Mouse (Mus musculus): ENCODE measurements around the gene Itpr3. TPM values are rescaled to one million over a fixed set of nuclear protein-coding genes. Genes with fewer than 3 reads are reported as not detected.

Gene Itpr3
- total RNA-seq, 1 experiment from 2014 or later = 7.4 TPM

DNA sequence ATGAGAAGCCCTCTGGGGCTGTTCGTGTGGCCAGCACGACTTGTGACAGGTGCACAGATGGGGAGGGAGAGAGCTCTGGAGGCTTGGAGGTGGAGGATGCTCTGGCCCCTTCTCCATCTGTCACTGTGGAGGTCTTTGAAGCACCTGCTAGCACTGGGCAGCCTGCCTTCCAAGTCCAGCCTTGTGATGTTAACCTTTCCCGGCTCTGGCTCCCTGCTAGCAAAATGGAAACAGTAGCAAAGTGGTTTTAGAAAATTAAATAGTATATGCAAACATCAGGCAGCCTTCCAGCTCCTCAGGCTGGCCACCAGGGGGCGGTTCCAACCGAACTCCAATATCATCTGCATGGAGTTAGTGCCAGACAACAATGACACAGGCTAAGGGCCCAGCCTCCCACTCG, 14.5 kb downstream of the Itpr3 start:
- peak; percentile 63 for DNase-seq

DNA sequence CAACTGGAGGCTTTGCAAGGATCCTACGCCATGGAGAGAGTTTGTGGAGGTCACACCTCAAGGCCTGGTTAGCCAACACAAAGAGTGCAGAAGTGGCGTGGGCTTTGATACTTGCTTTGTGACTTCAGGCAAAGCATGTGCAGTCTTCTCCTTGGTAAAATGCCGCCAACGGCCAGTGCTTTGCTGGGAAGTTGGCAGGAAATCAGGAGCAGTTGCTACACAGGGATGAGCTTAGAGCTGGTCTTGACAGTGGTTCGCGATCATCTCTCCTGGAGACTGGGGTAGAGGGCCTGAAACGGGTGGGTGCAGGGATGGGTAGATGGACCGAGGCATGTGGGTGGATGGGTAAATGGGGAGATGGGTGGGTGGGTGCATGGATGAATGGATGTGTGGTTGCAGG, 15.3 kb downstream of the Itpr3 start:
- DNase-seq = no peak

DNA sequence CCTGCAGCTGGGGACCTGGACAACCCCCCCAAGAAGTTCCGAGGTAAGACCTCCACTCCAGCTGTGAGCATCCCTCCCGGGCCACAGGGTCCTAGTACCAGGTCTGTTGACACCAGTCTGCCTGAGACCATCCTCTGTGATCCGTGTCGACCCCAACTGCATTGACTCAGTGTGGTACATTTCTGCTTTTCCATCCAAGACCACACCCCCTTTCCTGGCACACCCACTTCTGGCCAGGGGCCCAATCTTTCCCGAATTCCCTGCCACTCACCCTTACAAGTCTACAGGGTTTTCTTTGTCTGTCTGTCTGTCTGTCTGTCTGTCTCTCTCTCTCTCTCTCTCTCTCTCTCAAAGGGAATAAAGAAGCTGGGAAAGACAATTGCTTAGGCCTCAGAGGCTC, 16.0 kb downstream of the Itpr3 start:
- no peak for DNase-seq

DNA sequence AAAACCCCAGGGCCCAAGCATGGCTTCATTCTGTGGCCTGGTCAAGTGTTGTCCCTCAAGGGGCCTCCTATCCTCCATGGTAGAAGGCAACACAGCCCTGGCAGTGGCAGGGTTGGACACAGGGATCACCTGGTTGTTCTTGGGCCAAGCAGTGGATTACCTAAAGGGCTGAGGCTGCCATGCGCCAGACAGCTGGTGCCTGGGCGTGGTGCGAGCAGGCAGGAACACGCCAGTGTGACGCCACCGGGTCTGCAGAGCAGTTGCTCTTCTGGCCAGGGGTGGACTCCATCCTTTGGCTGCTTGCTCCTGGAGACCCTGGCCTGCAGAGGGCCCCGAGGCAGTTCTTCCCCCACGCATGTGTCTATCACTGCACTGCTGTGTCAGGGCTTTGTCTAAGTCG, 16.7 kb downstream of the Itpr3 start:
- no peak for DNase-seq

DNA sequence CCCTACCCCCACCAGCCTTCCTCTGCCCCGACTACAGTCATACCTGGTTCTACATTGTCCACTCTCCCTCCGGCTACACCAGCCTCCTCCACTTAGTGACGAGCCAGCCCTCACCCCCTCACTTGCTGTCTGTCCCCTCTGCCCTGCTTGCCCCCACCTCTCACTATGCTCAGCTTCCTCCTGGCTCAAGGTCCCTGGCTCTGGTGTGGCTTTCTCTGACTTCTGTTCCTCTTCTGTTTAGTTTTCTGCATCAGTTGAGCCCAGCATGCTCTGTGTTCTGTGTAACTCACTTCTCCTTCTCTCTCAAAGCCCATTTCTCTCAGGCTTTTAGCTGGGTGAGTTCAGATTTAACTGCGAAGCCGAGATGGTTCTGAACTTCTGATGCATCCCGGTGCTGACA, 17.1 kb downstream of the Itpr3 start:
- DNase-seq = no peak

DNA sequence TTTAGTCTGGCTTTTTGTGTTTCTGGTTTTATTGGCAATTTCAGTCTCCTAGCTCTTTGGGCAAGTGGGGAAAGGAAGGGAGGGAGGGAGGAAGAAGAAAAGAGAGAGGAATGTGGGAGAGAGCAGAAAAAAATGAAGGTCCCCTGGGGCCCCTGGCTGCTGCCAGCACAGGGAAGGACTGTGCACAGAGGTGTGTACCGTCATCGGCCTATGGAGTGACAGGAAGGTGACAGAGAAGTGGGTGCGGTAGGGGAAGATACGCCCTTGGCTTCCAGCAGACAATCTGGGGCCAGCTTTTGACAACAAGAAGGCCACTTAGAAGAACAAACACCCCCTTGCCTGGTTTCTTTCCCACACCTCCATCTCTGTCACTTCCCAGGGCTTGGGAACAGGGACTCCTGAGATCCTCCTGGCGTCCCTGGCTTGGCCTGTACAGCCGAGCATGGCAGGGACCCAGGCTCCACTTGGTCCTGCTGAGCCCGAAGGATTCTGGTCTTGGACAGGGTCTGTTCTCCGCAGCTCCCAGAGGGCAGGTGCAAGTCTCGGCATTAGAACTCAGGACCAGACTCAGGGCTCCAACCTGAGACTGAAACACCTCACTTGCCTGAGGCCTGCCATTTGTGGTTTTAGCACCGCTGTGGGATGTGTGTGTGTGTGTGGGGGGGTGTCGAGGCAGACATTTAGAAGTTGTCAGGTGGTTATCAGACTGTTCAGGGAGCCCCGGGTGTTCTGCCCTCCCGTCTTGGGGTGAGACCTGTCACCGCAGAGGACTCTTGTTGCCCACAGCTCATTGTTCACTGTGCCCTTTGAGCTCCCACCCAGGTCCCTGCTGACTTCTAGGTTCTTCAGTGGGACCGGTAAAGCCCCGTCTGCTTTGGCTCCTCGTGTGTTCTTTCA, 18.0 kb downstream of the Itpr3 start:
- DNase-seq = no peak

DNA sequence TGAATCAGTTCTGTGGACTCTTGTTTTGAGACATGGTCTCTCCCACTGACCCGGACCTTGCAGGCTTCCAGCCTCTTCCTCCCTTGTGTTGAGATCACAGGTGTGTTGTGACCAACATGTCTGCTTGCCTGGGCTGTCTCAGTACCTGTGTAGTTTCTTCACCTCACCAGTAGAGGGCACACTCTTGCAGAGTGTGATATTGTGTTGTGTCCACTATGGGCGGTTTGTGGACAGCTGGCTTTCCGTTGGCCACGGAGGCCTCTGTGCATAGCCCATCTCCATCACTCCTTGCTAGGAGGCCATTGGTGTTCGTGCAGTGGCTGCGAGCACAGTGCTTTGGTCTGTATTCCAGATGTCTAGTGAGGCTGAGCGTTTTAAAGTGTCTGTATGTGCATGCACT, 20.0 kb downstream of the Itpr3 start:
- DNase-seq = no peak

DNA sequence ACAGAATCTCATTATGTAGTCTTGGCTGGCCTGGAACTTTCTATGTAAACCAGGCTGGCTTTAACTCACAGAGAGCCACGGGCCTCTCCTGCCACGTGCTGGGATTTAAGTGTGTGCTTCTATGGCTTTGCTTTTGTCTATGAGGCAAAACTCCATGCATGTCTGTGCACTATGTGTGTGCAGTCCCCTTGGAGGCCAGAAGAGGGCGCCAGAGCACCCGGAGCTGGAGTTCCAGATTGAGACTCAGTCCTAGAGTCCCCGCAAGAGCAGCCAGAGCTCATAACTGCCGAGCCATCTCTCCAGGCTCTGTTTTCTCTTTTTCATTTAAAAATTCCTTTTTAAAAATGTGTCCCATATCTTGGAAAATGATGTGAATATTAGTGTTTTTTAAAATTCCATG, 20.8 kb downstream of the Itpr3 start:
- DNase-seq = no peak

DNA sequence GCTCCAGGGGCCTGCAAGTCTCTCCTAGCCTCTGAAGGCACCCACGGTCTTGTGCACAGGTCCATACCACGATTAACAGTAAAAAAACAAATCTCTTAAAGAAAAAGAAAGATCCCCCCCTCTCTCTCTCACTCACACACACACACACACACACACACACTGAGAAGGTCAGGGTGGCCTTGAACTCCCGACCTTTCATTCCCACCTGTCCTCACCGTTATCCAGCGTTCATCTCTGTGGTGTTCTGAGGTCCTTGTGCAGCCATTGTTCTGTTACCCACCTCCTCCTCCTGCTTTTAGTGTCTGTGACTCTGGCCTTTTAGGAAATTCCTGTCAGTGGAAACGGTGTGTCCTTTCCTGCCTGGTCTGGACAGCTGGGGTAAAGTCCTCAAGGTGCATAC, 21.4 kb downstream of the Itpr3 start:
- no peak for DNase-seq

DNA sequence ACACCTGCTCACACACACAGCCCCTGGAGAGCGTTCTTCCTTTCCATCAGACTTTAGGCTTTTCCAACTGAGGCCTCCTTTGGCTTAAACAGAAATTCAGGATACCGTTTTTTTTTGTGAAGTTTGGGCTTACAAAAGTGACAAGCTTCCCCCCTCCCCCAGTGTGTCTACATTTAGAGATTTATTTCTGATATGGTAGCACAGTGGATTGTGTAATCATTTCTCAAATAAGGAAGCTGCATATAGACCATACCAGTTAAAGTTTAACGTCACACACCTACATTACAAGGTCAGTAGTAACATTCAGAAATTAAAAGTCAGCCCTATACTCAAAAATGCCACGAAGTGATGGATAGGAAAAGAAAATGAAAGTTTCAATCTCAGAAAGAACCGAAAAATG, 24.8 kb downstream of the Itpr3 start:
- no peak for DNase-seq

DNA sequence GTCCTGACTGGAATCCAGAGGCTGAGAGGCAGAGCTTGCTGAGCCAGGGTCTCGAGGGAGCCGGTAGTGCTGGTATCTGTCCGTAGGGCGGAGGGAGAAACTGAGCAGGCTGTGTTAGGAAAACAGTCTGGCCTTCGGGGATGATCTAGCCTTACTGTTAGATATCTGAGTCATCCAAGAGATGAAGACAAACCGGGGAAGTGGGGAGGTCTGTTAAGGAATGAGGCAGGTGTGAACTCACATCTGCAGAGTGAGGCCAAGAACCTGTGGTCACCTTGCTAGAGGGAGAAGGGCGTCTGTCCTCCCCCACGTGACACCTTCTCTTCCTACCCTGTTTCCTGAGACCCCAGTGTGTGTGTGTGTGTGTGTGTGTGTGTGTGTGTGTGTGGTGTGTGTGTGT, 25.7 kb downstream of the Itpr3 start:
- DNase-seq = no peak

DNA sequence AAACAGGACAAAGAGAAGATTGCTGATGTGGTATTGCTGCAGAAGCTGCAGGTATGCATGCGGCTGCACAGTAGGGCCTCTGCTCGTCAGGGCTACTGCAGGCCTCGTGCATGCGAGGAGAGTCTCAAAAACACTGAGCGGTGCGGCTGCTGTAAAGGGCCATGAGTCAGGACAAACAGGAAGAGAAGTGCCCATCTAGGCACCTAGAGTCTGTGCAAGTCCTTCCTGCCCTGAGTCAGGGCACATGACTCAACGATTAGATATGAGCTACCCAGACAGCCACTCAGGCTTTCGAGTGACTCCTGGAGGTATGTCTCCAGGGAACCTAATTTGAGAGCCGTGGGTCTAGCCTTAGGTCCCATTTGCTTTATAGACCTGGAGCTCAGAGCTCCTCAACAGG, 26.5 kb downstream of the Itpr3 start:
- DNase-seq = peak; percentile 35

DNA sequence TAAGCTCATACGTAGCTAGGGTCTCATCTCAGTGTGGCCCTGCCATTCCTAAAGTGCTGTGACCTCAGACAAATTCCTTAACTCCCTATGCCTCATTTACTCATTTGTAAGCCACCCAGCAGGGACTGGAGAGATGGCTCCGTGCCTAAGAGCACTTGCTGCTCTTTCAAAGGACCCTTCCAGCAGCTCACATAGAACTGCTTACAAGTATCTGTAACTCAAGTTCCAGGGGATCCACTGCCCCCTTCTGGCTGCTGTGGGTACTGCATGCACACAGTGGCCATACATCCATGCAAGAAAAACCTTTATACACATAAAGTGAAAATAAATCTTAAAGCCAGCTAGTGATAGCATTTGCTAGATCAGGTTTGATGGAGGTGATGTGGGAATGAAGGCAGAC, 28.6 kb downstream of the Itpr3 start:
- DNase-seq = peak; percentile 38

DNA sequence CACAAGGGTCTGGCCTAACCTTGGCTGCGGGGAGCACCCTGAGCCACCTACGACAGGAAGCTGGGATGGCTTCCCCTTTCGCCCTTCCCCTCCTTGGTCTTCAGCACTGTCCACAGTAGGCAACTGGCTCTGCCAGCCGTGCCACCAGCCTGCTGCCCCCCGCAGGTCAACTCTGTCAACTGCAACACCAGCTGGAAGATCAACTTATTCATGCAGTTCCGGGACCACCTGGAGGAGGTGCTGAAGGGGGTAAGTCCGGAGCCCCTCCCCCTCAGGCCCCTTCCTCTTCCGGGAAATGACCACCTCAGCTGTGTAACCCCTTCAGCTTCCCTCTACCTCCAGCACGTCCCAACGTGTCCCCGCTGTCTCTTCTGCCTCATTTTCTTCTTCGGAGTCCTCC, 30.3 kb downstream of the Itpr3 start:
- peak; percentile 41 for DNase-seq

DNA sequence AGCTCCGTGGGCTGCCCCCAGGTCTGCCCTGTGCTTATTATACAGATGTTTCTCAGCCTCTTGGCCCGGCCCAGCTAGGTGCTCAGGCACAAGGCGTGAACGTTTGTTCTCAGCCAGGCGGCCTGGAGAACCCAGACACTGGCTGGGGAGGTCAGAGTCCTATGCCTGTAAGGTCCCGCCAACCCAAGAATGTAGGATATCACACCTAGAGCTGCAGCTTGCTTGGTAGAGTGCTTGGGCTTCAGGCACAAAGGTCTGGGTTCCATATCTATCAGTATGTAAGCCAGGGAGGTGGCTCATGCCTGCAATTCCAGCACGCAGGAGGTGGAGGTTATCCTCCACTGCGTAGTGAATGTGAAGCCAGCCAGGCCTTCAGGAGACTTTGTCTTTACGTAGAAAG, 33.0 kb downstream of the Itpr3 start:
- DNase-seq = no peak

DNA sequence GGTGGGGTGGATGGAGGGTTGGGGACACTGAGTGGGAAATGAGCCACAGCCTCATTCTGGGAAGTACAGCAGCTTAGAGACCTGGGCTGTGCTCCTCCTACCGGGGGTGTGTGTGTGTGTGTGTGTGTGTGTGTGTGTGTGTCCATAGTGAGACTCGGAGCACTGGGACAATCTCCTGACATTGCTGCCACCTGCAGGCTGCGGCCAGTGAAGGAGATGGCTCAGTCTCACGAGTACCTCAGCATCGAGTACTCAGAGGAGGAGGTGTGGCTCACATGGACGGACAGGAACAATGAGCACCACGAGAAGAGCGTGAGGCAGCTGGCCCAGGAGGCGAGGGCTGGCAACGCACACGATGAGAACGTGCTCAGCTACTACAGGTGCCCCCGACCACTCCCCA, 38.6 kb downstream of the Itpr3 start:
- DNase-seq = peak; percentile 47

DNA sequence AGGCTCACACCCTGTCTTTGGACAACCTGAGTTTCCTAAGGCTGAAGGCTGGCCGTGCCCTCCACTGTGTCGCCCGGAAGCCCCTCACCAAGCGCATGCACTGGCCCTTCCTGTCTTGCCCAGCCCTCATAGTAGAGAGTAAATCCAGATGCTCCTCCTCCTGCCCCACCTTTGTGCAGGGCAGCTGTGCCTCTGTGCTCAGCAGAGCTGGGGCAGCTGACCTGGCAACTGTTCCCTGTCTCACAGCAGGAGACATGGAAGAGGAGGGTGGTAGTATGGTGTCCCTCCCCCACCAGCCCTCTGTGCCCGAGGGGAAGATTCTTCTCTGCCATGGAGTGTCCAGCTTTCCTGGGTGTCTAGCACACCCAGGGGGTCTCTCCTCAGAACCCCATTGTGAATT, 44.6 kb downstream of the Itpr3 start:
- DNase-seq = no peak

DNA sequence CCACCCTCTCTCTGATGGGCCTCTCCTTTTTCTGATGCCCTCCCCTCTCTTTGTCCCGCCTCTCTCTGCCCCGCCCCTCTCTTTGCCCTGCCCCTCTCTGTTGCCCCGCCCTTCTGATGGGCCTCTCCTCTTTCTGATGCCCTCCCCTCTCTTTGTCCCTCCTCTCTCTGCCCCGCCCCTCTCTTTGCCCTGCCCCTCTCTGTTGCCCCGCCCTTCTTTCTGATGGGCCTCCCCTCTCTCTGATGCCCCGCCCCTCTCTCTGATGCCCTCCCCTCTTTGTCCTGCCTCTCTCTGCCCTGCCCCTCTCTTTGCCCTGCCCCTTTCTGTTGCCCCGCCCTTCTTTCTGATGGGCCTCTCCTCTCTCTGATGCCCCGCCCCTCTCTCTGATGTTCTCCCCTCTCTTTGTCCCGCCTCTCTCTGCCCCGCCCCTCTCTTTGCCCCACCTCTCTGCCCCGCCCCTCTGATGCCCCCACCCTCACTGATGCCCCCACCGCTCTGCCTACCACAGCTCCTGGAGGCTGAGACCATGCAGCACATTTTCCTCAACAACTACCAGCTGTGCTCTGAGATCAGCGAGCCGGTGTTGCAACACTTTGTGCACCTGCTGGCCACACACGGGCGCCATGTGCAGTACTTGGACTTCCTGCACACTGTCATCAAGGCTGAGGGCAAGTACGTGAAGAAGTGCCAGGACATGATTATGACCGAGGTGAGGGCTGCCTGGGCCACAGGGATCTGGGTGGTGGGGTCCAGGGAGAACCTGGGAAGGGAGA, 48.8 kb downstream of the Itpr3 start:
- DNase-seq = no peak

DNA sequence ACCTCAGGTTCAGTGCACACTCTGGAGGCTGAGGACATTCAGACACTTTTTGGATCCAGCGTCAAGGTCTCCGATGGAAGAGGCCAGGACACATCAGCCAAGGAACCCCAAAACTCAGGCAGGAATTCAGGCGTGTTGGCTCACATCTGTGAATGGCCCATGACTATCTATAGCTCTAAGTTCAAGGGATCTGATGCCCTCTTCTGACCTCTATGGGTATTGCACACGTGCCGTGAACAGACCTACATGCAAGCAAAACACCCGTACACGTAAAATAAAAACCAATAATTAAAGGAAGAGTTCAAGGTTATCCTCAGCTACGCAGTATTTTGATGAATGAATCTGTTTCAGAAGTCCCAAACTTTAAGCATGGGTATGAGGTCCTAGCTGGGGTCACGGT, 49.6 kb downstream of the Itpr3 start:
- no peak for DNase-seq

DNA sequence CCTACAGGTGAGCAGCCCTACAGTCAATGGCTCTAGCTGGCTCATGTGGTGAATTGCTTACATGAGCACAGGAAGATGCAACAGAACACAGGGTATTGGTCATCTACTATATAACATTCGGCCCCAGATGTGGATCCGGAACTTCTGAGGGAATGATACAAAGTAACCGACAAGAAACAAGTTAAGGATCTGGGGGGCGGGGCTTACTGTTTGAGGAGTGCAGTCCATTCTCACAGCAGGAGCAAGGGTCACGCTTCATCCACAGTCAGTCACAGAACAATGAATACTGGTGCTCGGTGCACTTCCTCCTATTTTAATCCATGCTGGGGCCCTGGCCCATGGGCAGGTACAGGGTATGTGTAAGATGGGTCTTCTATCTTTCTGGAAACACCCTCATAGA, 50.8 kb downstream of the Itpr3 start:
- DNase-seq = no peak

DNA sequence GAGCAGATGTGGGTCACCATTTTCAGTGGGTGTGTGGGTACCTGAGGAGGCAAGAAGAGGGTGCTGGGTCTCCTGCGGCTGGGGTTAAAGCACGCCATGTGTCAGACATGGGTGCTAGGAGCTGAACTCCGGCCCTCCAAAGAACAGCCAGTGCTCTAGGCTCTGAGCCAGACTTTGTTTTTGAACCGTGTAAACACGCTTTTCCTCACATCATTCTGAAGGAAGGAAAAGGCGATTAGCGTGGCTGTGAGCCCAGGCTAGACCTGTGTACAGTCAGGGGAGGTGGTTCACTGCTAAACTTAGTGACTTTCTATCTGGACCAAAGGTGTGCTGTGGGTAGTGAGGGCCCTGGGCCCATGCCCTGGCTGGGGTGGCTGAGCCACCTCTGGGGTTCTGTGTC, 53.0 kb downstream of the Itpr3 start:
- DNase-seq = no peak

DNA sequence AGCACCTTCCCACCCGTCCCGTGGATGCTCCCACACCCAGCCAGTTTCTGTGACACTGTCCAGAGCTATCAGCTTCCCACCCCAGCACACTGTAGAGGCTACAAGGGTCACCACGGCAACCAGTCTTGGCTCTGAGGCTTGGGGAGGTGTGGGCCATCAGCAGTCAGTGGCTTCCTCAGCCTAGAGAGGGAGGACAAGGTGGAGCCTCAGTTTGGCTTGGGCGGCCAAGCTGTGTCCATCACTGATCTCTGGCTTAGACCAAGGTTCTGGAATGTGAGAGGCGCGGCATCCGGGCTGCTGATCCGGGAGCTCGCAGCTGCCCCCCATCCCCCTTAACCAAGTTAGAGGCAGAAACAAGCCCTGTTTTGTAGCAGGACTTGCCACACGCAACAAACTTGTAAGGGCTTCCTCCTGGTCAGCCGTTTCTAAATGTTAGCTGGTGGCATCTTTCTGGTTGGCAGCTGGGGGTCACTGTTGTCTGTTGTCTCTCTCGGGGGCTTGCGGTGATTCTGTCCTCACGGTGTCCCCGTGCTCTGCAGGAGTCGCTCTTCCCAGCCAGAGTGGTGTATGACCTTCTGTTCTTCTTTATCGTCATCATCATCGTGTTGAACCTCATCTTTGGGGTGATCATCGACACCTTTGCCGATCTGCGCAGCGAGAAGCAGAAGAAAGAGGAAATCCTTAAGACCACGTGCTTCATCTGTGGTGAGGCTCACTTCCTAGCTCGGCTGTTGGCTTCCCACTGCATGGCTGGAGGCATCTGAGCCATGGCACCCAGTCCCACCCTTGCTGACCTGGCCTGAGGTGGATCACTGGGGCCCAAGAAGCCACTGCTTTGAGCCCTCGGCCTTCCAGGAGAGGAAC, 61.8 kb downstream of the Itpr3 start:
- DNase-seq = no peak

DNA sequence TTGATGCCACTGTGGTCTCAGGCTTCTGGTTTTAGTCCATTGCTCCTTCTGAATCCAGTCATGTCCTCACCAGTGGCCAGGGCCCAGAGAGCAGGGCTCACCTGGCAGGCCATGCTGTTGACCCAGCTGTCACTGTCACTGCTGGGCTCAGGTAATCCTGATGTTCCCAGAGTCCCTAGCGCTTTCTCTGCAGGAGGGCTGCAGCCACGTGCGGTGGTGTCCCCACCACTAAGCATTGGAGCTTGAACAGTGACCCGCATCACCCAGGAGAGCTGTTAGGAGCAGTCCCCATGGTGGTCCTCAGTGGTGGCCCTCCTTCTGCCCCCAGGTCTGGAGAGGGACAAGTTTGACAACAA, 62.4 kb downstream of the Itpr3 start:
- DNase-seq = no peak

All from adrenal gland, postnatal 25 days (tissue).